Mouse (Mus musculus) cerebellum, adult (tissue): Measurements from ENCODE around the gene Tk1.
"Not testable (repeated sequence)": the region's sequence is repeated elsewhere in the genome, so short reads cannot be mapped to it uniquely, and the experiment has no call there.

Experiments used
- ATAC-seq: cut with Nextera tagmentation; 2 replicates; pipeline ENCODE4 v1.9.2; 2017; ENCODE audit warnings: mild to moderate bottlenecking, moderate library complexity, mixed read lengths; ENCODE audit not compliant: insufficient number of reproducible peaks, low FRiP score, low TSS enrichment

Tk1 gene

DNA sequence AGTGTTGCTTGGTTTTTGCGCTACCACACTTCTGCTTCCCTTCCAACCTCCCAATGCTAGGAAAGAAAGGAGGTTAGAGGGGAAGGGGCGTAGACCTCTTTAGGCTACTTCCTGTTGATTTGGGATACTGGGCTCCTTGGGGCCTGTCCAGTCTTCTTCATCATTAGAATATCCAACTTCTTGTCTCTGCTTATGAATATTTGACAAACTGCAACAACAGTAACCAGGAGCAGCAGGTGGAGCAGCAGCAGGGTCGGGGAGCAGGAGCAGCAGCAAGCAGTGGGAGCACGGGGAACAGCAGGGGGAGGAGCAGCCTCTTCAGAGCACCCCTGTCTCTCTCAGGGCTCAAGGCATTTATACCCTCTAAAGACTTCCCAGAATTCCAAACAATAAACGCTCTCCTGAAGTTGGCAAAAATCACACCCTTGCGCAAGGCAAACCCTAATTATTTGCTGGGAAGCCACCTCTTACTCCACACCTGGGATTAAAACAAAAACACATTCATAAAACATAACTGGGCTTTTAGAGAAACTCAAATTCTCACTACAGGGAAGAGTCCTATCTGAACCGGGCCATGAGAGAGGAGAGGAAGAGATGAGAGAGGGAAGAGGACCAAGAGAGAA lies 21.8 kb upstream of the Tk1 start:
- ATAC-seq = no peak

DNA sequence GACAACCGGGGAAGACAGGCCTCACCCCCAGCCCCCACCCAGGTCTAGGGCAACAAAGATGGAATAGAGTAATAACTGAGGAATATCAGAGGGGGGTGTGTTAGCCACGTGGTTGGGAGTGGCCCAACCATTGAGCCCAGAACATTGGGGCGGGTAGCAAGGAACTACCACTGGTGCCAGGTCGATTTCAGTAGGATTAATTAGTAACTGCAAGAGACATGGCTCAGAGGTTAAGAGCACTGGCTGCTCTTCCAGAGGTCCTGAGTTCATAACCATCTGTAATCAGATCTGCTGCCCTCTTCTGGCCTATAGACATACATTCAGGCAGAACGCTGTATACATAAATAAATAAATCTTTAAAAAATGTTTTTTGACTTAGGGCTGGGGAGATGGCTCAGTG lies 20.7 kb upstream of the Tk1 start:
- no peak for ATAC-seq

DNA sequence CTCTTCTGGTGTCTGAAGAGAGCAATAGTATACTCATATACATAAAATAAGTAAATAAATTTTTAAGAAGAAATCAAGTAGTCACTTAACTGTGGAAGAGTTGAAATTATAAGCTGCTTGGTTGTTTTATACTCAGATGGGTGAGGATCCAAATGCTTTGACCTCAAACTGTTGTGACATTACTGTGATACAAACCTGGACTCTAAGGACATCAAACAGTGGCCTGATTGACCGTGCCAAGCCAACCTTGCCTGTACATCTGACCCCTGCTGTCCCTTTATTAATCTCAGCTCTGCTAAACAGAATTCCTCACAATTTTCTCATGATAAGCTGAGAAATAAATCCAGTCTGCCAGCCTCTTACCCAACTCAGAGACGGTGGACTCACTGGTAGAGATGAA lies 19.8 kb upstream of the Tk1 start:
- no peak for ATAC-seq

- no peak for ATAC-seq
Measured at GRCm38 (mm10) chr11:117844997-117845396, 19.1 kb upstream of the Tk1 start.

DNA sequence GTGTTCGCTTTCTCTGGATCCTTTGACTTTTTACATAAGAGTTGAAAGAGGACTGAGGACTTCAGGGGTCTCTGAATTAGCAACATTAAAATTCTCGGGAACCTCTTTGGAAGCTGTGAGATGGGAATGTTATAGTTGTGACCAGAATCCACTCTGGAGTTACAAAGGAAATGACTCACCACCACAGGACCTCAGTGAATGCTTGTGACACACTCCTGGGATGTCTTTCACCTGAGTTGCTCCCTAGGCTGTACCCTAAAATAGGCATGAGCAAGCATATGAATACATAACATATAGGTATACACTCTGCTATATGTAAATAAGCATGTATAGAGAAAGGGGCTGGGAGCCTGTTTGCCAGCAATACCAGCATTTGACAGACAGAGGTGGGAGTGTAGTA lies 17.5 kb upstream of the Tk1 start:
- ATAC-seq = no peak

- ATAC-seq = no peak
Measured at GRCm38 (mm10) chr11:117840910-117841309, 15.0 kb upstream of the Tk1 start.

DNA sequence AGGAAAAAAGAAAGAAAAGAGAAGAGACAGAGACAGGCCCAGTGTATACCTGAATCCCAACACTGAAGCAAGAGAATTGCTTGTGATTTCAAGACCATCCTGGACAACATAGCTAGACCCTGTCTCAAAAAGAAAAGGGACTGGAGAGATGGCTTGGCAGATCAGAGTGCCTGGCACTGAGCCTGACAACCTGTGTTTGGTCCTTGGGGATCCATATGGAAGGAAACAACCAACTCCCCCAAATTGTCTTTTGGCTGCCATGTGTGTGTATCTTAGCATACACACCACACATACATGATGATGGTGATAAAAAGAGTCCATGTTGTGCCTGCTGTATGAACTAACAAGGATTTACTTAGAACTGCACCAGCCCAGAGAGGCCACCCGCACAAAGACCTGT lies 13.1 kb upstream of the Tk1 start:
- no peak for ATAC-seq

DNA sequence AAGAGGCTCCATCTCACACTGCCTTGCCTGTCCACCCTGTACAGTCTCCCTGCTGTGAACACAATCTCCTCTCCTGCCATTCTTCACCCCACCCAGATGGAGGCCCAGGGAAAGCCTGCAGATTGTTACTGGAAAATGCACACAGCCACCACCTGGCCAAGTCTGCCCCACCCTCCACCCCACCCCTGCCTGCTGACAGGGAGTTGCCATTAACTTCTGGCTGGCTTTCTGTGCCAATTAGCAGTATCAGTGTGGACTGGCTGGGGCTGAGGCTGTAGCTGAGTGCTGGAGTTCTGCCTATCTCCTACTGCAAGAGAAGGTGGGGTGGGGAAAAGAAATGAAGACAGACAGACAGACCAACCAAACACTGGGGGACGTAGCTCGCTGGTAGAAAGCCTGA lies 12.7 kb upstream of the Tk1 start:
- ATAC-seq = no peak

DNA sequence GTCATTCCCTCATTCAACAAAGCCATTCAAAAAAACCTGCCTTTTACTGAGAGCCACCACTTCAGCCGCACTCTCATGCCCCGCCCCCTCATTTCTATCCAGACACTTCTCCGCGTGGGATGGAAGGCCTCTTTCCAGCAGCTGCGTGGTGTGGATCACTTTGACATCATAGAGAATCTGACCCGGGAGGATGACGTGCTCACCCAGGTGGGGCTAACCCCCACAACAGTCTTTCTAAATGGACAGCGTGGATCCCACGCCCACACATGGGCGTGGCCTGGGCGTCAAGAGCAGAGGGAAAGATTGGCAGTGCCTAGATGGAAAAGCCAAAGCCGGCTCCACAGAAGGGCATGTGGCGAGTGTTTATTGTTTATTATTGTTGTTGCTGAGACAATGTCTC lies 10.4 kb upstream of the Tk1 start:
- no peak for ATAC-seq

- no peak for ATAC-seq
Measured at GRCm38 (mm10) chr11:117834086-117834485, 8.2 kb upstream of the Tk1 start.

DNA sequence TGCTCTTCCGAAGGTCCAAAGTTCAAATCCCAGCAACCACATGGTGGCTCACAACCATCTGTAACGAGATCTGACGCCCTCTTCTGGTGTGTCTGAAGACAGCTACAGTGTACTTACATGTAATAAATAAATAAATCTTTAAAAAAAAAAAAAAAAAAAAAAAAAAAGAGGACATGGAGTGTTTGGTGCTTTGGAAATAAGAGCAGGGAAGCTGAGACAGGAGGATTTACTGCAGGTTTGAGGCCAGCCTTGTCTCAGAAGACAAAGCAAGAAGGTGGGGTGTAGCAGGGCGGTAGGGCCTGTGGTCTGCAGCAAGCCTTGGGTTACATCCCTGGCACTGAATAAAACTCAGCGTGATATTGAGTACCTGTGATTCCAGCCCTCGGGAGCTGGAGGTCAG lies 7.6 kb upstream of the Tk1 start:
- ATAC-seq = not testable (repeated sequence)

- ATAC-seq = no peak
Measured at GRCm38 (mm10) chr11:117832086-117832969, 6.4 kb upstream of the Tk1 start.

GRCm38 (mm10) chr11:117830401-117830800 lies 4.5 kb upstream of the Tk1 start:
- no peak for ATAC-seq

DNA sequence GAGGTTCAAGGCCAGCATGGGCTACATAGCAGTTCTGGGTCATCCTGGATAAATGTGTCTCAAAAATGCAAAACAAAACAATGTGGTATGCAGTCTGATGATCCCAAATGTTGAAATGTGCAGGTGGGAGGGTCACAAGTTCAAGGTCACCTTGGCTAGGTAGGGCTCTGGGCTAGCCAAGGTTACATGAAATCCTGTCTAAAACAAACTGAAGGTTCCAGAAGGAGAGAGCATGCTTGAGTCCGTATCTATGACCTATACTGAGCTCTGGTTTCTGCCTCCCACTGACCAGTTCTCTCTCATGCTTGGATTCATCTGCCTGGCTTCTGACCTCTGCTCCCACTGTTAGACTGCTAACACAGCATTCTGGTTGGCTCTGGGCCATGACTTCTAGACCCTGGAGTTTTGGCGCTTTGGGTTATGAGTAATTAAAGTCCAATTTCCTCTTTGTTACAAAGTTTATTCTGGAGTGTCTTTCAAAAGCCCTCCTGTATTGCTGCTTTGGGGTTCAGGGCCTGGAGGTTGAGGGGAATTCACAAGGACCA lies 3.9 kb upstream of the Tk1 start:
- no peak for ATAC-seq

- no peak for ATAC-seq
Measured at GRCm38 (mm10) chr11:117828888-117829604, 3.2 kb upstream of the Tk1 start.

- no peak for ATAC-seq
Measured at GRCm38 (mm10) chr11:117828149-117828887, 2.4 kb upstream of the Tk1 start.

GRCm38 (mm10) chr11:117827386-117827785 lies 1.5 kb upstream of the Tk1 start:
- ATAC-seq = no peak

DNA sequence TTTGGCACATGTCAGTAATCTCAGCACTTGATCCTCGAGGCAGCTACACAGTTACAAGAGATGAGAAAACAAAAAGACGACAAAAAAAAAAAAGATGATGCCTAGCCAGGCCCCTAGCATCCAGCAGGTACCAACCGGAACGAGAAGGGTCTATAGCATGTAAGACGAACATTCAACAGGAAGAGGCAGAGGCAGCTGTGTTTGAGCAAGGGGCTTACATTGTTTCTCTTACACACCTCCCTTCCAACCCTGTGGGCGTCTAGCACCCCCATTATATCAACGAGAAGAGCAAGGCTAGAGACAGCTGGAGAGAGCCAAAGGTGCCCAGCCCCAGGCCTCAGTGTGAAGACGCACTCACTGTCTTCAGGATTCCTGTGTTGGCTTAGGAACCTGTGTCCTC lies 1.0 kb upstream of the Tk1 start:
- no peak for ATAC-seq

- no peak for ATAC-seq
Measured at GRCm38 (mm10) chr11:117826164-117826563, 272 bp upstream of the Tk1 start.
